Mouse (Mus musculus) heart, adult 11 months (tissue): ENCODE data around the gene Gpr155.

Experiments used
- DNase-seq: peaks from one replicate; pipeline ENCODE4 v3.0.0; 2022

Gene Gpr155

GRCm38 (mm10) chr2:73385641-73386355 lies 574 bp downstream of the Gpr155 start:
- DNase-seq, result no peak

GRCm38 (mm10) chr2:73385172-73385571 lies 1.2 kb downstream of the Gpr155 start:
- DNase-seq, result no peak

GRCm38 (mm10) chr2:73380298-73380975 lies 5.9 kb downstream of the Gpr155 start:
- peak; percentile 76 for DNase-seq

DNA sequence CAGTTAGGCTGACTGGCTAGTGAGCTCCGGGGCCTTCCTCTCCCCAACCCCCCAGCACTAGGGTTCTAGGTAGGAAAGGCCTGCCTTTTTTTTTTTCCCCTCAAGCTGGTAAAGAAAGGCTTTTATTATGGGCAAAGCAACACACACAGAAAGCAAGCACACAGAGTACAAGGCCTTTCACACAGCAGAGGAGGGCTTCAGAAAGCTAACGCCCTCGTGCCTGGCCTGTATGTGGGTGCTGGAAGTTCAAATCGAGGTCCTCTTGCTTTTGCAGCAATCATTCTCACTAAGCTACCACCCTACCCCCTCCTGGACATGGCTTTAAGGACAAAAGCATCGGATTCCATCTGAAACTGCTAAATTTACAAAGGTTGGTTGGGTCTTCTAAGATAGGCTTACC lies 6.7 kb downstream of the Gpr155 start:
- DNase-seq, result peak; percentile 61

DNA sequence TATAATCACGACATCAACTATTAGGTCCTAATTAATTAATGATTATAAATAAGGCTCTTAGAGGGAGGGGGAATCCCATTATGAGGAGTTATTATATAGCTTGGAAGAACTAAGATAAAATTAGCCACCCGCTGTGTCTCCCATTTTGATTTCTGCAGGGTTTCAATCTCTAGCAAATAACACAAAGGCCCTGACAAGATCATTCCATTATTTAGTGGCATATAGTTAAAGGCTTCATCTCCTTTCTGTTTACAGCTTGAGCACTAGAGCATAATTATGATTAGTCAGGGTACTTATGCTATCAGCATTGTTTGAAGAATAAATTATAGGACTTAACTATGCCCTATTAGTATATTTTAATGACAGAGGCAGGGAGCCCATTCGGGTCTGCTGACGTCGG lies 8.0 kb downstream of the Gpr155 start:
- peak; percentile 10 for DNase-seq

DNA sequence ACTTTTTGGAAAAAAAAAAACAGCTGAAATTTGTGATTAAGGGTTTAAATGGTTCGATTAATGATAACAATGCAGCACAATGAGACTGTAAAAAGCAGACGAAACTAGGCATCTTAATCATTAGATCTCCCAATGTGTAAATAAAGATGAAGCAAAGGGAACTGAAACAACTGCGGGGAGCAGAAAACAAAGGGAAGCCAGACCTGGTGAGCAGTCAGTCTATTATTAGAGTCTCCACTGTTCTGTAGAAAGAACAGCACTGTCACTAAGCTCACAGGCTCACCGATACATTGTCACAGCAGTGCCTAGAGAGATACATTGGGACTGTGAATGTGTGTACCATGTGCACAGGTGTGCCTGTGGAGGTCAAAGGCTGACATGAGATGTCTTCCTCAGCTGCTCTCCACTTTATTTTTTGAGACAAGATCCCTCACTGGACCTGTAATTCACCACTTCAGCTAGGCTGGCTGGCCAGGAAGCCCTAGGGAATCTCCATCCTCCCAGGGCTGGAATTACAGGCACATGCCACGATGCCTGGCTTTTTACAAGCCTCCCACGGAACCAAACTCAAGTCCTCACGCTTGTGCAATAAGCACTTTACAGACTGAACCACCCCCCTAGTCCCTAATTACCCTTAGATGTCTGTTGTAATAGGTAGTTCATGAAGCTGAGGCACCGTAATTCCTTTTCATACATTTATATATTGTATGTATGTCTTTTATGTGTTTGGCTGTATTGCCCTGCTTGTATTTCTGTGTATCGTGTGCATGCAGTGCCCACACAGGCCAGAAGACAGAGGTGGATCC lies 14.6 kb downstream of the Gpr155 start:
- DNase-seq, result peak; percentile 90

DNA sequence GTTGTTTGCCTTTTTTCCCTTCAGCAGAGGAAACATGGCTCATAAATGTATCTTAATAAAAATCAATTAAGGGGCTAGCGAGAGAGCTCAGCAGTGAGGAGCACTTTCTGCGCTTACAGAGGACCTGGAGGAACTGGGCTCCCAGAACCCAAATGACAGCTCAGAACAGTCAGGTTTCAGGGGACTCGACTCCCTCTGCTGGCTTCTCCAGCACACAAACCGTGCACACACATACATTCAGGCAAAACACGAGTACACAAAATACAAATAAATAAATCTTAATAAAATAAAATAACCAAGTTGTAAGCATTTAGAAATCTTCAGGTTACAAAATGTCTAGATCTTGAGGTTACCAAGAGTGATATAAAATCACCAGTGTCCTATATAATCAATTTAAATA lies 22.9 kb downstream of the Gpr155 start:
- peak; percentile 49 for DNase-seq

- DNase-seq, result no peak
Measured at GRCm38 (mm10) chr2:73360536-73360935, 25.8 kb downstream of the Gpr155 start.

DNA sequence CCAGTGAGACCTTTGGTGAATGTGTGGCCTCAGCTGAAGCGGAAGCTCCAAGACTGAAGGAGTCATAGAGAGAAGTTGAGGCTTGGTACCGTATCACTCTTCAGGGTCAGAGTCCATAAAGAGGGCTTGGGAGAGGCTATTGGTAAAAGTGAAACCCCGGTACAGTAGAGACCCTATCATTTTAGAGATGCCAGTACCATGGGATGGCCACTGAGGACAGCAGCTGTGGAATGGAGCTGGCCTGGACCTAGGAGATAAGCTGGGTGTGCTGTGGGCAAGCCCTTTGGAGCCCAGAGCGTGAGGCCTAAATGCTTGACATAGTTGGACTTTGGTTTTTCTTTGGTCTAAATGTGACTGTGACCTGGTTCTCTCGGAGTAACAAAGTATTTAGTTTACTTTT lies 26.4 kb downstream of the Gpr155 start:
- DNase-seq, result peak; percentile 54

DNA sequence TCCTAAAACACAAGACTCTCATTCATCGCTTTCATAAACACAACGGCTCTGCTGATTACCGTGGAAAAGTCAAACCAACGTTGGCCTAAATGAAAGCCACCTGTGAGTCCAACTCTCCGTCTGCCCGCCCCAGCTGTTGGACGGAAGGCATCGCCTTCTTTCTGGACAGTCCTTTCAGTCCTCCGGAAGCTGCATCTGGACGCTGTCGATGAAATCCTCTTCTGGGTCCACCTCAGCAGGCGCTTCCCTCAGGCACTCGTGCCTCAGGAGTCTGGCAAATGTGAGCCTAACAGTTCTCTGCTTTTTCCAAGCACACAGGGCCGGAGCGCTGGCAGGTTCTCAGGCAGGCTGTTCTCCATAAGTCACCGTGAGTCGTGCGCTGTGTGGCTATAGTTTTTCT lies 29.4 kb downstream of the Gpr155 start:
- DNase-seq, result peak; percentile 79

DNA sequence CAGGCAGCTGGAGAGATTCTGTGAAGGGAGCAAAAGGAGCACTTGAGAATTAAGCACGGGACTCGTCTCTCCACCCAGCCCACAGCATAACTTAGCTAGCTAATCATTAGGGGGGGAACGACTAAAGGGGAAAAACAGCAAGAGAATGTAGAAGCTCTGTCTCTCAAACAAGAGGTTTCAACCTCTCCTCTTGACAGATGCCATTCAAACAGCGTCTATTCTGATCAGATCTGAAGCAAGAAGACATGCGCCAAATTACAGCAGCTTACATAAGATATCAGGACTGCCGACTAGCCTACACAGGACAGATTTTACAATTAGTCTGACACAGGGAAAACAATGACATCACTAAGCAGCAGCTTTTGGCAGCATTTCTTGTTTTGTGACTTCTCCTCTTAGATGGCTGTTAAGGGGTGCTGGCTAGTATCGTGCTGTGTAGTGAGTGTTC lies 34.4 kb downstream of the Gpr155 start:
- peak; percentile 95 for DNase-seq

GRCm38 (mm10) chr2:73351496-73351895 lies 34.9 kb downstream of the Gpr155 start:
- peak; percentile 89 for DNase-seq

- peak; percentile 27 for DNase-seq
Measured at GRCm38 (mm10) chr2:73348221-73348620, 38.2 kb downstream of the Gpr155 start.

DNA sequence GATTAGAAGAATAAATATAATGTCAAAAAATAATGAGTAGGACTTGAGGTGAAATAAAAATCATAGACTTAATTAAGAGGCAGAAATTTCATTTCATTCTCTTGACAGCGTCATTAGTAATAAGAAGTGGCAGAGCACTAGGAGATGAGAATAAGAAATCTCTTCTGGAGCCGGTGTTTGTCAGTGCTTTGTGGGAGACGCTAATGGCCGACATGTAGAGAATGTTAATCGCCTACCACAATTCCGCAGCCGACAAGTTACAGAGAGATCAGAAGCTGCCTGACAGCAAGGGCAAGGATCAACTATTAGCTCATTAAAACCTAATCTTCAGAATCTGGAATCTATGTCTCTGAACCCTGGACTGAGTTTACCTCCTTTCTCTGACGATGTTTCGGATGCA lies 38.6 kb downstream of the Gpr155 start:
- DNase-seq, result peak; percentile 71

DNA sequence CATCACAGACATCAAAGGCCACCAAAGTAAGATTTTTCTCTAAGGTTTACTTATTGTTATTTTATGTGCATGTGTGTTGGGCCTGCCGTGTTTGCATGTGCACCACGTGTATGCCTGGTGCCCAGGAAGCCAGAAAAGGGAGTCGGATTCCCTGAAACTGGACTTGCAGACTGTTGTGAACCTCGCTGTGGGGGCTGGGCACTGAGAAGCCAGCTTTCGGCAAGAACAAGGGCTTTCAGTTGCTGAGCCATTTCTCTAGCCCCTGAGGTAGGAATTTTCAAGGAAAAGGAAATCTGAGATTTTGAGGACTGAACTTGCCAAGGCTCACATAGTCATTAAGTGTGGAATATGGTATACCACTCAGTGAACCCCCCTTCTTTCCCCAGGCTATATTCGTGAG lies 39.2 kb downstream of the Gpr155 start:
- DNase-seq, result peak; percentile 49

DNA sequence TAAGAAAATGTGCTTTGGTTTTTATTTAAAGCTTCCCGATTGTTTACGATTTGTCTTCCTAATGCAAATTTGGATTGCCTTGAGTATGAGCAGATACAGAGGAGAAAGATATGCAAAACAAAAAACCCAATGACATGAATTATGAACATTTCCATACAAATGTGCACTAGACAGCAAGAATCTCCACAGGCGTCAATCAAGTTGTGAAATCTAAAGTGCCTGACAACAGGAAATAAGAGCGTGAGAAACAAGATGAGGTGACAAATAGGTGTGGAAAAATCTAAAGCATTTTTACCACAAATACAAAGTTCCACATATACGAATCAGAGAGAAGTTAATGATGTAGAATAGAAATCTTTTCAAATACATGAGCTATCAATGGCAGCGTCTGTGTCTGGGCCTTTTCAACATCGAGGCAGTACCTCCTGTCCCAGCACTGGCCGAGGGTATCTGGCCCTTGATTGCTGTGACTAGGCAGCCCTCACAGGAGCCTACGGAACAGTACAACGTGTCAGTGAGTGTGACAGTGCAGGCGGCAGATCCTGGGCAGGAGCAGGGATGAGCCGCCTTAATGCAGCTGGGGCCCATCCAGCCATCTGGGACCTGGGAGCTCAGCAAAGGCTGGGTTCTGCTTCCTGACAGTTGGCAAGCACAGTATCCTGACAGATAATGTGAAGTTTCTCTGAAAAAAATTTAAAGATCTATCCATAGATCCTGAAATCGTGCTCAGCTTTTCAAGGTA lies 39.9 kb downstream of the Gpr155 start:
- DNase-seq, result peak; percentile 76

- DNase-seq, result no peak
Measured at GRCm38 (mm10) chr2:73345204-73345603, 41.2 kb downstream of the Gpr155 start.

DNA sequence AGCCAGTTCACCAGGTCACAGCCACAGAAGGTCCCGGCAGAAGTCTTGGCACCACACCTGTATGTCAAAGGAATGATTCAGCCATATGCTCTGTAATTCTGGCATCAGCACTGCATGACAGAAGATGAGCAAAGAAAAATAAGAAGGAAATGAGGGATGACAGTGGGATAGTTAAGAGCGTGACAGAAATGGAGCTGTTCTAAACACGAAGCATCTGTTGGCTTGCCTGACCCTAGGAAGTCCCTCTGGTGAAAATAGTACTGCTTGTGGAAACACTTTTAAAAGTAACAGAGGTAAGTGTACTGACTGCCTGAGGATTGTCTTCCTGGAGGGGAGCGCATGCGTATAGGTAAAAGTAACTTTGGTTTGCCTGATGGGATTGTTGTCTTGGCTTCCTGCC lies 42.7 kb downstream of the Gpr155 start:
- no peak for DNase-seq

- DNase-seq, result peak; percentile 80
Measured at GRCm38 (mm10) chr2:73338415-73338814, 48.0 kb downstream of the Gpr155 start.

DNA sequence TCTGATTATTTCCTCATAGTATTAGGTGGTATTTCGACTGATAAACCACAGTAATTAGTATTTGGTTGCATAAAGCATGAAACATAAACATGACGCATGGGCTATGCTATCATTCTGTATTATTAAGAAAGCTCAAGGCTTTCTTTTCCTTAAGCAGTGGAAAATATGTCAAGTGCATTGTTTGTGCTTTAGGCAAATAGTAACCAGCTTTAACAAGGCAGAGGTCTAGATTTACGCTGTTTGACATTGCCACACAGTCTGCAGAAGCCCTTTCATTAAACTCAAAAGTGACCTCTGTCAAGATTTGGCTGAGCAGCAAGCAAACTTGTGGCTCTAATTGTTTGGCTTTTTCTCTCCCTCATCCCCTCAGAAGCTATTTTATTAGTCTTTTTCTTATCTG lies 50.4 kb downstream of the Gpr155 start:
- DNase-seq, result no peak

DNA sequence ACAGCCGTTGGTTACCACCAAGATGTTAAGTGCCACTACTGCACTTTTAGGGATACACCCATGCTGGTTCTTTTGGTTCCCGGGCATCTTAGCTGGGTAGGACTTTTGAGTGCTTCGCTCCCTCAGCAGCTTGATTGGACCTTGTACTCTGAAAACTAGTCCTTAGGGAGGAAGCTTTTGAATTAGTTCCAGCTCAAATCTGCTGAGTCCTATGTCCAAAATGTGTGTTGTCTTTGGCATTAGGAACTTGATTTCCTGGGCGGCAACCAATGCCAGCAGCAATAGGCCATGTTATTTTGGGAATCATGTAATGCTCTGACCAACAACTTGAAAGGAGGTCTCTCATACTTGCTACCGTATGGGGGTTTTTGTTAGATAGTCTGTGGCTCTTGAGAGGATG lies 60.5 kb downstream of the Gpr155 start:
- peak; percentile 90 for DNase-seq

- no peak for DNase-seq
Measured at GRCm38 (mm10) chr2:73322991-73323390, 63.4 kb downstream of the Gpr155 start.

DNA sequence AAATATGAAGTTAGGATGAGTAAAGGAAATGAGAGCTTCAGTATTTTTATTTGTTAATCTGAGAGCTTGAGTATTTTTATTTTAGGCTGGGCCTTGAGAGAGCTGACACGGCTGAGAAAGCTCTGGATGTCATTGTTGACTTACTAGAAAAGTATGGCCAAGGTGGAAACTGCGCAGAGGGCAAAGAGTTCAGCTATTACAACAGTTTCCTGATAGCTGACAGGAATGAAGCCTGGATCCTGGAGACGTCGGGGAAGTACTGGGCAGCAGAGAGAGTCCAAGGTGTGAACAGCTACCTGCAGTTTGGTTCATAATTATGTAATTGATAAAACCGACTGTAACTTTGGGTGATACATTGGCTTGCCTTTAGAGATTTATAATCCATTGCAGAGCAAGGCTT lies 67.2 kb downstream of the Gpr155 start:
- no peak for DNase-seq
